39 mouse cellular contexts compared by ENCODE assay signal in the genomic region with DNA sequence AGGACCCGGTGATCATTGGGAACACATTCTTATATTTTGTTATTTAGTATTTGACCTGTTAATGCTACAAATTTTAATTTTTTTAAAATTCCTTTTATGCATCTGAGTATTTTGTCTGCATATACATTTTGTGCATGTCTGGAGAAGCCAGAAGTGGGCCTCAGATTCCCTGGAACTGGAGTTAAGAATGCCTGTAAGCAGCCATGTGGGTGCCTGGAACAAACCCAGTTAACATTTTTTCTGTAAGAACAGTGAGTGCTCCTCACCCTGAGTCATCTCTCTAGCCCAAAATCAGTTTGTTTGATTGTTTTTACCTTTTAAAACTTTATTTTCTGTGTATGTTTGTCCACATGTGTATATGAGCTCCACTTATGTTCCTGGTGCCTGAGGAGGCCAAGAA. TPM values are rescaled to one million over a fixed set of nuclear protein-coding genes. Genes with fewer than 3 reads are reported as not detected.
DNase-seq lines count a peak whose midpoint lies in the region; ATAC-seq and TF ChIP-seq lines count a peak whose summit lies in the region.
"Had no signal": no experiment of that assay in that cellular context is flagged by ENCODE, and none has a peak within 500 bp of the region (broad histone marks: within the 10 kb centered on the region; RNA-seq: fewer than 3 reads in every experiment).

No protein-coding gene starts in this region.

- H3K9ac ChIP-seq in heart, embryonic 11.5 days (ENCODE audit: low read depth, low read length) = no peak overlapping the region
- H3K9ac ChIP-seq in stomach, embryonic 14.5 days (replicated peaks; ENCODE audit: low read depth, low read length) = no peak overlapping the region
- H3K9ac ChIP-seq in stomach, postnatal 0 days (ENCODE audit: low read length) = no peak overlapping the region
- H3K9ac ChIP-seq in limb, embryonic 14.5 days (ENCODE audit: low read depth, low read length, severe bottlenecking) = no peak overlapping the region
- H3K9ac ChIP-seq: embryonic facial prominence, embryonic 15.5 days; forebrain, embryonic 13.5 days; hindbrain, embryonic 12.5 days; liver, embryonic 15.5 days; lung, embryonic 14.5 days; neural tube, embryonic 13.5 days had no signal

- 87% methylated on average over 1 of the region's 1 CpGs for WGBS in heart, embryonic 11.5 days (ENCODE audit: insufficient replicate concordance)
- 82% methylated on average over 1 of the region's 1 CpGs for WGBS in stomach, embryonic 14.5 days
- WGBS in stomach, postnatal 0 days = 69% methylated on average over 1 of the region's 1 CpGs
- WGBS in limb, embryonic 14.5 days = 78% methylated on average over 1 of the region's 1 CpGs

- no peaks in the 10 kb centered on the region for H3K36me3 ChIP-seq in heart, embryonic 11.5 days (ENCODE audit: control insufficient read depth, insufficient read depth, low read length)
- no peaks in the 10 kb centered on the region for H3K36me3 ChIP-seq in stomach, embryonic 14.5 days (ENCODE audit: control insufficient read depth, insufficient read depth, low read length)
- H3K36me3 ChIP-seq in stomach, postnatal 0 days (ENCODE audit: control insufficient read depth, insufficient read depth, low read length) = no peaks in the 10 kb centered on the region
- H3K36me3 ChIP-seq in limb, embryonic 14.5 days (ENCODE audit: control insufficient read depth, insufficient read depth, low read length) = no peaks in the 10 kb centered on the region
- H3K36me3 ChIP-seq: embryonic facial prominence, embryonic 15.5 days; hindbrain, embryonic 12.5 days; liver, embryonic 15.5 days; neural tube, embryonic 13.5 days had no signal

- H3K4me3 ChIP-seq in heart, embryonic 11.5 days (ENCODE audit: low read depth, low read length) = no peak overlapping the region
- H3K4me3 ChIP-seq in stomach, embryonic 14.5 days (ENCODE audit: low read depth, low read length) = no peak overlapping the region
- no peak overlapping the region for H3K4me3 ChIP-seq in stomach, postnatal 0 days (ENCODE audit: low read depth, low read length)
- no peak overlapping the region for H3K4me3 ChIP-seq in limb, embryonic 14.5 days (replicated peaks; ENCODE audit: low read length)
- H3K4me3 ChIP-seq: embryonic facial prominence, embryonic 15.5 days; forebrain, embryonic 13.5 days; hindbrain, embryonic 12.5 days; liver, embryonic 15.5 days; myocyte; neural tube, embryonic 13.5 days had no signal

- no peaks in the 10 kb centered on the region for H3K9me3 ChIP-seq in heart, embryonic 11.5 days (replicated peaks; ENCODE audit: control insufficient read depth, low read length)
- H3K9me3 ChIP-seq in stomach, embryonic 14.5 days (ENCODE audit: control insufficient read depth, low read depth, low read length) = no peaks in the 10 kb centered on the region
- no peaks in the 10 kb centered on the region for H3K9me3 ChIP-seq in stomach, postnatal 0 days (ENCODE audit: control insufficient read depth, low read length)
- no peaks in the 10 kb centered on the region for H3K9me3 ChIP-seq in limb, embryonic 14.5 days (ENCODE audit: control insufficient read depth, low read length)
- H3K9me3 ChIP-seq: embryonic facial prominence, embryonic 15.5 days; forebrain, embryonic 13.5 days; hindbrain, embryonic 12.5 days; liver, embryonic 15.5 days; neural tube, embryonic 13.5 days had no signal

- no peak for ATAC-seq in heart, embryonic 11.5 days (replicated peaks; ENCODE audit: insufficient number of reproducible peaks, low FRiP score, low TSS enrichment)
- ATAC-seq in stomach, embryonic 14.5 days (ENCODE audit: insufficient number of reproducible peaks, insufficient read depth, low FRiP score, low read depth) = no peak
- ATAC-seq in stomach, postnatal 0 days (ENCODE audit: low FRiP score, low TSS enrichment) = no peak
- ATAC-seq in limb, embryonic 14.5 days (ENCODE audit: low FRiP score, low read depth) = no peak
- ATAC-seq: forebrain, embryonic 13.5 days; hindbrain, postnatal 0 days; midbrain, embryonic 16.5 days had no signal

- 0 out of 2 replicates have a peak, but pooled peaks cover 3% of the 10 kb centered on the region for H3K27me3 ChIP-seq in heart, embryonic 11.5 days (ENCODE audit: control insufficient read depth, insufficient read depth, low read length)
- H3K27me3 ChIP-seq in stomach, embryonic 14.5 days (ENCODE audit: control insufficient read depth, insufficient read depth, low read length) = no peaks in the 10 kb centered on the region
- H3K27me3 ChIP-seq in stomach, postnatal 0 days (ENCODE audit: control insufficient read depth, insufficient read depth, low read length) = no peaks in the 10 kb centered on the region
- H3K27me3 ChIP-seq in limb, embryonic 14.5 days (ENCODE audit: control insufficient read depth, insufficient read depth, low read length) = peaks cover 9% of the 10 kb centered on the region; the same call in 1 of the 2 replicates
- H3K27me3 ChIP-seq: CH12.LX had no signal

- H3K4me2 ChIP-seq in heart, embryonic 11.5 days = no peak overlapping the region
- H3K4me2 ChIP-seq in stomach, embryonic 14.5 days (replicated peaks; ENCODE audit: low read depth, low read length) = no peak overlapping the region
- H3K4me2 ChIP-seq in stomach, postnatal 0 days (replicated peaks; ENCODE audit: low read depth) = no peak overlapping the region
- no peak overlapping the region for H3K4me2 ChIP-seq in limb, embryonic 14.5 days (replicated peaks; ENCODE audit: low read depth, low read length, severe bottlenecking)
- H3K4me2 ChIP-seq: embryonic facial prominence, embryonic 15.5 days; forebrain, embryonic 13.5 days; hindbrain, embryonic 12.5 days; liver, embryonic 15.5 days; lung, embryonic 14.5 days; midbrain, embryonic 11.5 days; neural tube, embryonic 13.5 days had no signal

- no peak overlapping the region for H3K27ac ChIP-seq in heart, embryonic 11.5 days (ENCODE audit: low read depth, low read length)
- H3K27ac ChIP-seq in stomach, embryonic 14.5 days (ENCODE audit: low read length) = peak overlapping the region; percentile 70; the same call in 1 of the 2 replicates
- no peak overlapping the region for H3K27ac ChIP-seq in stomach, postnatal 0 days (replicated peaks)
- H3K27ac ChIP-seq in limb, embryonic 14.5 days (replicated peaks; ENCODE audit: low read depth, low read length) = peak overlapping the region; percentile 53
- H3K27ac ChIP-seq: forebrain, embryonic 13.5 days; hindbrain, embryonic 12.5 days; hindbrain, postnatal 0 days; liver, embryonic 15.5 days; neural tube, embryonic 13.5 days had no signal

- TF ChIP-seq POLR2A in limb, embryonic 14.5 days (IDR thresholded peaks at IDR 0.05; ENCODE audit: borderline replicate concordance, extremely low read depth, insufficient read depth, insufficient read length) = no peak

- TF ChIP-seq CTCF in stomach, postnatal 0 days (IDR thresholded peaks at IDR 0.05; ENCODE audit: low read depth) = no peak

- no peak for TF ChIP-seq EP300 in stomach, postnatal 0 days (optimal IDR thresholded peaks at IDR 0.05)

- peak; percentile 2 for DNase-seq in heart, postnatal 4 days
- DNase-seq in stomach, postnatal 0 days (ENCODE audit: low spot score) = no peak
- DNase-seq in brain, adult 2 months (ENCODE audit: low read depth, low spot score) = peak; percentile 35
- peak; percentile 7 for DNase-seq in limb, embryonic 14.5 days (ENCODE audit: low spot score)
- no peak for DNase-seq in spleen, adult 12 weeks (ENCODE audit: low spot score)
- no peak for DNase-seq in adrenal gland, postnatal 14 days
- DNase-seq: adrenal gland, postnatal 10 days; cerebellum, adult 11-12 months; gastrocnemius, postnatal 36 days; kidney, adult 18-20 months; layer of hippocampus, postnatal 36 days; left cerebral cortex, postnatal 4 days; right cerebral cortex, postnatal 4 days; thymus, adult 2 months; thymus, postnatal 4 days had no signal

- H3K4me1 ChIP-seq in heart, embryonic 11.5 days (ENCODE audit: control insufficient read depth, insufficient read depth, low read length) = peaks cover 14% of the 10 kb centered on the region
- H3K4me1 ChIP-seq in stomach, embryonic 14.5 days (ENCODE audit: control insufficient read depth, insufficient read depth, low read length) = peaks cover 22% of the 10 kb centered on the region
- H3K4me1 ChIP-seq in stomach, postnatal 0 days (replicated peaks; ENCODE audit: control insufficient read depth, insufficient read depth) = peaks cover 7% of the 10 kb centered on the region; the same call in 1 of the 2 replicates
- H3K4me1 ChIP-seq in limb, embryonic 14.5 days (ENCODE audit: control insufficient read depth, insufficient read depth, low read length) = peaks cover 44% of the 10 kb centered on the region

RNA-seq across cellular contexts. Expression of a gene that starts 4.6 kb away (rescaled TPM):
- 1 to 10 TPM; 8.1 to 9.0 TPM for total RNA-seq in heart, postnatal 4 days (2021)
- polyA plus RNA-seq in heart, embryonic 11.5 days (2014; fragmentation: Nextera tagmentation; extraction: Ambion mirVana) = 17.8 and 22.5 TPM in 2 replicates
- 18.1 and 18.4 TPM in 2 replicates for polyA plus RNA-seq in stomach, embryonic 14.5 days (2014; fragmentation: Nextera tagmentation; extraction: Ambion mirVana)
- polyA plus RNA-seq in stomach, postnatal 0 days (2015; fragmentation: Nextera tagmentation; extraction: Ambion mirVana) = 8.0 and 8.1 TPM in 2 replicates
- polyA plus RNA-seq in limb, embryonic 14.5 days (2012; rRNA removed) = 49.5 and 60.4 TPM in 2 replicates
- polyA plus RNA-seq in limb, embryonic 14.5 days (2014; fragmentation: Nextera tagmentation; extraction: Ambion mirVana) = 23.0 and 25.0 TPM in 2 replicates
- 0.68 and 0.74 TPM in 2 replicates for total RNA-seq in adrenal gland, postnatal 14 days (2021)
- total RNA-seq: CH12.LX; common myeloid progenitor, adult 5-6 weeks; gastrocnemius, adult 18-20 months; megakaryocyte, adult 5-6 weeks had no signal

RNA-seq across cellular contexts. Expression of a gene that starts 5.8 kb away (rescaled TPM):
- not detected for total RNA-seq in heart, postnatal 4 days (2021)
- not detected in 2 replicates for polyA plus RNA-seq in heart, embryonic 11.5 days (2014; fragmentation: Nextera tagmentation; extraction: Ambion mirVana)
- polyA plus RNA-seq in stomach, embryonic 14.5 days (2014; fragmentation: Nextera tagmentation; extraction: Ambion mirVana) = not detected in 2 replicates
- not detected in 2 replicates for polyA plus RNA-seq in stomach, postnatal 0 days (2015; fragmentation: Nextera tagmentation; extraction: Ambion mirVana)
- not detected in 2 replicates for polyA plus RNA-seq in limb, embryonic 14.5 days (2012; rRNA removed)
- polyA plus RNA-seq in limb, embryonic 14.5 days (2014; fragmentation: Nextera tagmentation; extraction: Ambion mirVana) = not detected in 2 replicates
- total RNA-seq in adrenal gland, postnatal 14 days (2021) = not detected in 2 replicates
- total RNA-seq: adrenal gland, postnatal 10 days; CH12.LX; common myeloid progenitor, adult 5-6 weeks; ES-E14; gastrocnemius, adult 18-20 months; gastrocnemius, postnatal 36 days; heart, adult 8-10 months; heart, postnatal 25 days; hindbrain, postnatal 0 days; layer of hippocampus, adult 8-10 months; layer of hippocampus, postnatal 36 days; left cerebral cortex, postnatal 4 days; liver, adult 2 months; megakaryocyte, adult 5-6 weeks had no signal
- polyA plus RNA-seq: C2C12; embryonic facial prominence, embryonic 15.5 days; forebrain, embryonic 13.5 days; heart, embryonic 14.5 days; hindbrain, embryonic 12.5 days; hindbrain, postnatal 0 days; kidney, embryonic 16.5 days; liver, adult 2 months; liver, embryonic 15.5 days; lung, embryonic 14.5 days; midbrain, embryonic 11.5 days; midbrain, embryonic 16.5 days; myocyte; neural tube, embryonic 13.5 days; thymus, adult 2 months had no signal

Comparison
In these comparisons a context has a peak if more than half of its experiments do, and no peak if none do; other contexts are left out.
1. H3K27ac ChIP-seq: peak in stomach, embryonic 14.5 days (single experiment) and limb, embryonic 14.5 days (single experiment); none in heart, embryonic 11.5 days (single experiment) and stomach, postnatal 0 days (single experiment).
2. DNase-seq: peak in heart, postnatal 4 days (single experiment), brain, adult 2 months (single experiment) and limb, embryonic 14.5 days (single experiment); none in stomach, postnatal 0 days (single experiment), spleen, adult 12 weeks (single experiment) and adrenal gland, postnatal 14 days (single experiment).